Mouse (Mus musculus) heart, embryonic 13.5 days (tissue): ENCODE data around the gene Prm1. TPM values are rescaled to one million over a fixed set of nuclear protein-coding genes. Genes with fewer than 3 reads are reported as not detected.
"Not testable (repeated sequence)": the region's sequence is repeated elsewhere in the genome, so short reads cannot be mapped to it uniquely, and the experiment has no call there.

Experiments used
- ATAC-seq: fragments of 200-750 bp; cut with Nextera tagmentation; 2 replicates; pipeline ENCODE4 v1.8.0; 2017; ENCODE audit warnings: moderate TSS enrichment; ENCODE audit not compliant: insufficient number of reproducible peaks, low FRiP score, low TSS enrichment; ENCODE audit errors: extremely low read depth
- H3K27ac ChIP-seq: fragments of 300-500 bp; sonication (generic); replicated peaks from 2 replicates; pipeline ENCODE4 v1.5.1; 2015; ENCODE audit warnings: moderate library complexity, mild to moderate bottlenecking, inconsistent platforms
- H3K27me3 ChIP-seq: fragments of 300-500 bp; sonication (generic); replicated peaks from 2 replicates; pipeline ENCODE4 v1.6.1; 2015; ENCODE audit warnings: mild to moderate bottlenecking, inconsistent platforms
- H3K36me3 ChIP-seq: fragments of 300-500 bp; sonication (generic); 2 replicates; pipeline ENCODE4 v1.6.1; 2015; ENCODE audit warnings: mild to moderate bottlenecking, inconsistent platforms
- H3K4me1 ChIP-seq: fragments of 300-500 bp; sonication (generic); 2 replicates; pipeline ENCODE4 v1.6.1; 2015; ENCODE audit warnings: inconsistent platforms
- H3K4me2 ChIP-seq: fragments of 300-500 bp; sonication (generic); 2 replicates; pipeline ENCODE4 v1.6.1; 2015; ENCODE audit warnings: inconsistent platforms, mild to moderate bottlenecking, moderate library complexity
- H3K4me3 ChIP-seq: fragments of 300-500 bp; sonication (generic); 2 replicates; pipeline ENCODE4 v1.5.1; 2015; ENCODE audit warnings: moderate library complexity, mild to moderate bottlenecking, inconsistent platforms
- H3K9ac ChIP-seq: fragments of 300-500 bp; sonication (generic); 2 replicates; pipeline ENCODE4 v1.6.1; 2015; ENCODE audit warnings: inconsistent platforms, mild to moderate bottlenecking, moderate library complexity
- H3K9me3 ChIP-seq: fragments of 300-500 bp; sonication (generic); 2 replicates; pipeline ENCODE4 v1.6.1; 2016; ENCODE audit warnings: inconsistent platforms
- WGBS: fragments of 180-500 bp; shearing (Covaris S2); methylation state at CpG from one replicate; pipeline ENCODE4 v1.1.7; 2015; ENCODE audit warnings: mixed read lengths; 5-methylcytosine and 5-hydroxymethylcytosine counted together
- polyA plus RNA-seq: library from polyadenylated mRNA; unstranded; fragments of >200 nt; fragmentation: Nextera tagmentation; extraction: Ambion mirVana; gene quantifications from 2 replicates; pipeline ENCODE4 v1.2.1, GENCODE M21; 2015

Prm1 gene
- polyA plus RNA-seq, 1 experiment from 2014 or later, result 0.36 TPM

DNA sequence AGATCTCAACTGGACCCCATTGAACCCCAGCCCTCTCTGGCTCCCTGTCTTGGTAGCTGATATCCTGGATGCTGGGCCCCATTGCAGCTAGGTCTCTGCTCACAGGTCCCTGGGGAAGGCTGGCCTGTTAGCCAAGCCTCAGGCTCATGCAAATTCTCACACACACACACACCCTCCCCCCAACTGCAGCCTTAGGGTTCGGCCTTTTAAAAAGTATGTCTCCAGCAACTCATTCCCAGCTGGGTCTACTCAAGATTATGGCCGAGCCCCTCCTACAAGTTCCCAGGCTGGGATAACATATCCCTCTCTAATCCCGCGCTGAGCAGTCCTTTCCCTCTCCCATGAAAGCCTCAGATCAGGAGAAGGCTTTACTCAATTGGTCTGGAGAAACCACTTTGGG, 15.7 kb upstream of the Prm1 start:
- 50% methylated on average over 4 of the region's 4 CpGs for WGBS
- no peak overlapping the region for H3K4me3 ChIP-seq
- ATAC-seq, result no peak
- H3K27me3 ChIP-seq, result no peaks in the 10 kb centered on the region
- no peaks in the 10 kb centered on the region for H3K36me3 ChIP-seq
- no peaks in the 10 kb centered on the region for H3K9me3 ChIP-seq
- H3K4me2 ChIP-seq, result no peak overlapping the region
- H3K9ac ChIP-seq, result no peak overlapping the region
- H3K27ac ChIP-seq, result no peak overlapping the region
- H3K4me1 ChIP-seq, result peaks cover 28% of the 10 kb centered on the region

DNA sequence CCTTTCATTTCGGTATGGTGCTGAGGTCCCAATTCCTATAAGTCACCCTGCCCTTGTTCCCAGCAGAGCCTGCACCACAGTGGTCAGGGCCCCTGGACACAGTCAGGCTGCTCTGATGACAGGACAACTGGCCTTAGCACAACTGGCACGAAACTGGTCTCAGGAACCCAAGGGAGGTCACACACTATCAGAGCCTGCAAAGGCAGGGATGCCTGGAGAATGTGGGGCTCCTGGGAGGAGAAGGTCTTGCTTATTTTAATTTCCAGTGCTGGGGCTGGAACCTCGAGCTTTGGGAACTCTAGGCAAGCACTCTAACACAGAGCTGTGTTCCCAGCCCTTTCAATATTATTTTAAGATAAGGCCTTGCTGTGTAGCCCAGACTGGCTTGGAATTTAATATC, 14.3 kb upstream of the Prm1 start:
- no peak for ATAC-seq
- no peaks in the 10 kb centered on the region for H3K9me3 ChIP-seq
- no peak overlapping the region for H3K4me3 ChIP-seq
- no peak overlapping the region for H3K4me2 ChIP-seq
- WGBS, result 34% methylated on average over 3 of the region's 3 CpGs
- H3K4me1 ChIP-seq, result peaks cover 30% of the 10 kb centered on the region
- H3K36me3 ChIP-seq, result no peaks in the 10 kb centered on the region
- H3K9ac ChIP-seq, result no peak overlapping the region
- peak overlapping the region; percentile 43; the same call in 1 of the 2 replicates for H3K27ac ChIP-seq
- H3K27me3 ChIP-seq, result no peaks in the 10 kb centered on the region

DNA sequence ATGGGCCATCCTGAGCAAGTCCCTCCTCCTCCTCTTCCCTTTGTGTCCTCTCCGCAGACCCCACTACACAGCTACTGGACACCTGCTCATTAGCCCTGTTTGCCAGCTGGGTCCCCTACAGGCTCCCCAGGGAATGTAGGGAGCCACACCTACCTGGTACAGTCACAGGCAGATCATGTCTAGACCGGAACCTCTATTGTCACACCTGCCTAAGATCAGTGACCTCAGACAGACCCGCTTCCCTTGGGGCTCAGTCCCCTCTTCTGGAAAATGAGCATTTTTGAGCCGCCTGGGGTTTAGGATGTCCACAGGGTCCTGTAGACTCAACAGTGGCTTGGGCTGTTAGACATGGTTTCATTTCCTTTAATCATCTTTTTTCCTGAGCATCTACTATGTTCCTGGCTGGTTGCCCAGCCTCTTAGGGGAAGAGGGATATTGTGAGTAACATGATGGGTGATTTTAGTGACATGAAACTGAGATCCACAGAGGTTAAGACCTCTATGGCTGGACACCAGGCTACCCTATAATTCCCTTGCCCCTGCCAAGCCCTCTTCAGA, 13.0 kb upstream of the Prm1 start:
- no peak overlapping the region for H3K4me2 ChIP-seq
- no peaks in the 10 kb centered on the region for H3K9me3 ChIP-seq
- H3K4me3 ChIP-seq, result no peak overlapping the region
- H3K9ac ChIP-seq, result no peak overlapping the region
- peaks cover 38% of the 10 kb centered on the region for H3K4me1 ChIP-seq
- no peaks in the 10 kb centered on the region for H3K27me3 ChIP-seq
- 82% methylated on average over 4 of the region's 4 CpGs for WGBS
- H3K27ac ChIP-seq, result no peak overlapping the region
- no peak for ATAC-seq
- H3K36me3 ChIP-seq, result no peaks in the 10 kb centered on the region

DNA sequence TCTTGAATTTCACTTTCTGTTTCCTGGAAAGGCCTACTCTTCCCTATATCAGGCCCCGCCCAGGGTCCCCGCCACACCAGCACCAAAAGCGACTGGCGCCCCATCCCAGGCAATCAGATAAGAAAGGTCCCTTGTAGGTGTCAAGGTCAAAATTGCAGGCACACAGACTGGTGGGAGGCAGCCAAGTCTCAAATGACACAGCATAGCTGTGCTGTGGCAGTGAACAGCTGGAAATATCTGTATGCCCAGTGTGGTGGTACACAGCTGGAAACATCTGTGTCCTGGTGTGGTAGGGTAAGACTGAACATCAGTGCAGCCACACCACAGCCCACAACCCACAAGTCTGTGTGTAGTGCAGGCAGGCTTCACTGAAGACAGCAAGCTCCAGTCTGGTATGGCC, 9.2 kb upstream of the Prm1 start:
- no peak for ATAC-seq
- WGBS, result 38% methylated on average over 4 of the region's 4 CpGs
- no peak overlapping the region for H3K27ac ChIP-seq

DNA sequence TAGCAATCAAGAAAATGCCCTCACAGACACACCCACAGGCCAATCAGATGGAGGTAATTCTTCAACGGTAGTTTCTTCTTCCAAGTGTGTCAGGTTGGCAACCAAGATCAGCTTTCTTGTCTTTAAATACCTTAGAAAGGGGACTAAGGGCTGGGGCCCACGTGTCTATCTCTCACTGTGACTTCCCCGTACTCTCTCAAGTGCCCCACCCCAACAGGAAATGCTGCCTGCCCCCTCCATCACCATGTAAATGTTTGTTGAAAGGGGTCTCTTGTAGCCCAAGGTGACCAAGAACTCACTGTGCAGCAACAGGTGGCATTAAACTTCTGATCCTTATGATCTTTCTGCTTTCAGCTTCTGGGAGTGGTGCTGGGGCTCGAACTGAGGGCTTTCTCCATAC, 8.1 kb upstream of the Prm1 start:
- no peak overlapping the region for H3K4me2 ChIP-seq
- H3K27me3 ChIP-seq, result peaks cover 5% of the 10 kb centered on the region; the same call in 1 of the 2 replicates
- H3K9ac ChIP-seq, result no peak overlapping the region
- no peak overlapping the region for H3K4me3 ChIP-seq
- 75% methylated on average over 4 of the region's 4 CpGs for WGBS
- no peak overlapping the region for H3K27ac ChIP-seq
- ATAC-seq, result no peak
- H3K4me1 ChIP-seq, result peaks cover 30% of the 10 kb centered on the region
- H3K9me3 ChIP-seq, result no peaks in the 10 kb centered on the region
- H3K36me3 ChIP-seq, result no peaks in the 10 kb centered on the region

More for the DNA sequence above, 9.2 kb upstream of the Prm1 start:
- Histone ChIP-seq H3K4me1 (peaks cover 37% of the 10 kb centered on the region), H3K9me3 (no peaks in the 10 kb centered on the region), H3K27me3 (peaks cover 5% of the 10 kb centered on the region; the same call in 1 of the 2 replicates), H3K36me3 (no peaks in the 10 kb centered on the region), H3K9ac (no peak overlapping the region), H3K4me2 (no peak overlapping the region), H3K4me3 (no peak overlapping the region)

DNA sequence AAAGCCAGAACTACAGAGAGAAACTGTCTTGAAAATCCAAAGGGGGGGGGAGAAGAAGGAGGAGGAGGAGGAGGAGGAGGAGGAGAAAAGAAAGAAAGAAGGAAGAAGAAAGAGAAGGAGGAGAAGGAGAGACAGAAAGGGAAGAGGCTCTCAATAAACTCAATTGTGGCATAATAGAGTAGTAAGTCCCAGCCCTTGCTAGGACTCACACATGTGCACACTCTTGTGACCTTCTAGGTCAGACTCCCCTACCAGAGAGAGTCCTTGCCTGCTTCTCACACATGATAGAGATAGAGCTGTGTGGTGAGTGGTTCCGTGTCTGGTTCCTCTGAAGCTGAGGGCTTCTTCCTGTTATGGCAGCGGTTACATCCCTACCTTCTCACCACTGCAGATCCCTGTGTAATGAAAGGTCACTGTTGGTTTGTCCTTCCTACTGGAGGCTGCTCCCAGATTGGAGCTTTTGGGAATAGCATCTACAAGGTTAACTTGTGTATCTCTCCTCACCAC, 7.3 kb upstream of the Prm1 start, which contains the start of gene Gm11172:
TSS of gene Gm11172 (plus strand) at position 51 of the 507 bp plus-strand sequence.
- Histone ChIP-seq H3K4me2 (no peak within 1 kb of the TSS), H3K4me3 (no peak within 1 kb of the TSS), H3K36me3 (no peaks in the 10 kb centered on the region), H3K27ac (no peak within 1 kb of the TSS), H3K27me3 (peaks cover 5% of the 10 kb centered on the region; the same call in 1 of the 2 replicates), H3K4me1 (peaks cover 30% of the 10 kb centered on the region), H3K9ac (no peak within 1 kb of the TSS), H3K9me3 (no peaks in the 10 kb centered on the region)
- ATAC-seq, result no peak
- WGBS, result 67% methylated on average over 2 of the region's 2 CpGs

DNA sequence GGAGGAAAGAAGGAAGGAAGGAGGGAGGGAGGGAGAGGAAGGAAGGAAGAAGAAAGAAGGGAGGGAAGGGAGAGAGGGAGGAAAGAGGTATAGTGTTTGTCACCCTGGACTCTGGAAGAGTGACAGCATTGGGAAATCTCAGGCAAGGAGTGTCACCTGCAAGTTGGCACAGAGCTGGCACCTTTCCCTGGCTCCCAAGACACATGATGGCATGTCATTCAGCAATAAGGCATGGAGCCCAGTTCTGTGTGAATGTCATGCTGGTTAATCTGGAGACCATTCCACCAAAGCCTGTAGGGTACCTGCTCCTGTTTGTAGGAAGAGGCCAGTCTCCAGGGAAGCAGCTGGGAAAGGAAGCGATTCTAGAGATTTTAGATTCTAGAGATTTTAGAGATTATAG, 4.7 kb upstream of the Prm1 start:
- peaks cover 21% of the 10 kb centered on the region for H3K4me1 ChIP-seq
- WGBS, result 76% methylated on average over 1 of the region's 1 CpGs
- H3K27me3 ChIP-seq, result peaks cover 8% of the 10 kb centered on the region
- no peaks in the 10 kb centered on the region for H3K9me3 ChIP-seq
- H3K36me3 ChIP-seq, result no peaks in the 10 kb centered on the region
- H3K4me2 ChIP-seq, result no peak overlapping the region
- ATAC-seq, result no peak
- H3K27ac ChIP-seq, result no peak overlapping the region
- H3K9ac ChIP-seq, result no peak overlapping the region
- H3K4me3 ChIP-seq, result no peak overlapping the region

DNA sequence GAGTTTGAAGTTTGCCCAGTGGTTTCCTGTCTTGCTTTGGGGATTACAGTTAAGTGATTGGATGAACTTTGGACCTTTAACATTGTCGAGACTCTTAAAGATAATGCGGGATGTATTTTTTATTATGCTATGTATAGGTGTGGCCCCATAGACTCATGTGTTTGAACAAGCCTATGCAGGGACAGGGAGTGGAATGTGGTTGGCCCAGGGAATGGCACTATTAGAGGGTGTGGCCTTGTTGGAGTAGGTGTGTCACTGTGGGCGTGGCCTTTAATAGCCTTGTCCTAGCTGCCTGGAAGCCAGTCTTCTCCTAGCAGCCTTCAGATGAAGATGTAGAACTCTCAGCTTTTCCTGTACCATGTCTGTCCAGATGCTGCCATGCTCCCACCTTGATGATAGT, 3.2 kb downstream of the Prm1 start:
- not testable (repeated sequence) for H3K4me1 ChIP-seq, H3K4me3 ChIP-seq, H3K36me3 ChIP-seq, H3K9ac ChIP-seq, H3K27ac ChIP-seq, H3K9me3 ChIP-seq, ATAC-seq, H3K27me3 ChIP-seq, H3K4me2 ChIP-seq
- WGBS, result 80% methylated on average over 3 of the region's 3 CpGs

DNA sequence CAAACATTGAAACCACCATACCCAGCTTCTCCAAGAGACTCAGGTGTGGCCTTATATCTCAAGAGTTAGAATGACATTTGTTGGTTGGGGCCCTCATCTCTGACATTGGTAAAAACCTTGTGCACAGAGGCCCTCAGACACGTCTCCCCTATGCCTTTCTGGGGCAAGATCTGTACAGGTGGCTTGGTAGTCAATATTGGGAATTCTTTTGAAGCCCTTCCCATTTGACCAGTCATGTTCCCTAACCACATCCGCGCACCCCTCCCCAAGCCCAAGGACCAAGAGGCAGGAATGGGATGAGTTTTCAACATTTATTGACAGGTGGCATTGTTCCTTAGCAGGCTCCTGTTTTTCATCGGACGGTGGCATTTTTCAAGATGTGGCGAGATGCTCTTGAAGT, 9.6 kb downstream of the Prm1 start, which contains the start of gene Prm2:
TSS of gene Prm2 (minus strand) at position 101 of the 400 bp plus-strand sequence.
- Histone ChIP-seq H3K4me1 (no peaks in the 10 kb centered on the region), H3K4me2 (no peak within 1 kb of the TSS), H3K9me3 (no peaks in the 10 kb centered on the region), H3K4me3 (no peak within 1 kb of the TSS), H3K9ac (no peak within 1 kb of the TSS), H3K27ac (no peak within 1 kb of the TSS), H3K27me3 (peaks cover 51% of the 10 kb centered on the region), H3K36me3 (no peaks in the 10 kb centered on the region)
- WGBS, result 69% methylated on average over 6 of the region's 6 CpGs
- no peak for ATAC-seq

DNA sequence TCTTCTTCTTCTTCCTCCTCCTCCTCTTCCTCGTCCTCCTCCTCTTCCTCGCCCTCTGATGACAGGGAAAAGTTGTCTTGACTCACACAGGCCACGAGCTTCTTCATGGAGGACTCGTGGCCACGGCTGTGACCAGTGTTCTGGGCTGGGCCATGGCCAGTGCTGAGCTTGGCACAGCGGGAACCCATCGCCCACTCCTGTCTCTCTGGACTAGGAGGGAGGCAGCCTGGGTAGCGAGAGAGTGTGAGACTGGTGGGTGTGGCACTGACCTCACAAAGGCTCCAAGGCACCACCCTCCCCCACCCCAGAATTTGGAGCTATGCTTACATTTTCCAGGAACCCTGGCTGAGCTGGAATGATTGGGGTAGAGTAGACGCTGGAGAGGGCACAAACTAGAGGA, 14.9 kb downstream of the Prm1 start, which contains the start of gene Prm3:
TSS of gene Prm3 (minus strand) at position 213 of the 400 bp plus-strand sequence.
- no peak for ATAC-seq
- Histone ChIP-seq H3K27me3 (peaks cover 38% of the 10 kb centered on the region), H3K4me3 (no peak within 1 kb of the TSS), H3K36me3 (no peaks in the 10 kb centered on the region), H3K27ac (no peak within 1 kb of the TSS), H3K9ac (no peak within 1 kb of the TSS), H3K9me3 (no peaks in the 10 kb centered on the region), H3K4me1 (peaks cover 19% of the 10 kb centered on the region), H3K4me2 (no peak within 1 kb of the TSS)
- 64% methylated on average over 9 of the region's 9 CpGs for WGBS

DNA sequence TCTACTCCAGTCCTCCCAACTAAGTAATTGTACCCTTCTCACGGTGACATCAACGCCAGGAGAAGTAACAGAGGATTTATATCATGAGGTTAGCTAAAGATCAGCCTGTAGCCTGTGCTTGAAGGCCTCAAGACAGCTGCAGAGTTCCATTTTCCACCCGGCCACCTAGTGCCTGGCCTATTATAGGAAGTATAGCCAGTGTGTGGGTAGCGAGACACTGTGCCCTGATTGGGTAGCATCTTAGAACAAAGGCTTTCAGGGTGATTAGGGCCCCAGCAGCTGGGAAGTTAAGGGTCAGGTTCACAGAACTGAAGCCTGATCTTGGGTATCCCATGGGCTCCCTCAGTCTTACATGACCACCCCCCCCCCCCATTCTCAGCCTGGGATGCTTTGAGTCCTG, 16.8 kb downstream of the Prm1 start:
- Histone ChIP-seq H3K9ac (no peak overlapping the region), H3K27ac (no peak overlapping the region), H3K9me3 (no peaks in the 10 kb centered on the region), H3K27me3 (peaks cover 23% of the 10 kb centered on the region; the same call in 1 of the 2 replicates), H3K4me2 (no peak overlapping the region), H3K36me3 (no peaks in the 10 kb centered on the region), H3K4me3 (no peak overlapping the region), H3K4me1 (peaks cover 23% of the 10 kb centered on the region)
- WGBS, result 75% methylated on average over 4 of the region's 4 CpGs
- no peak for ATAC-seq

DNA sequence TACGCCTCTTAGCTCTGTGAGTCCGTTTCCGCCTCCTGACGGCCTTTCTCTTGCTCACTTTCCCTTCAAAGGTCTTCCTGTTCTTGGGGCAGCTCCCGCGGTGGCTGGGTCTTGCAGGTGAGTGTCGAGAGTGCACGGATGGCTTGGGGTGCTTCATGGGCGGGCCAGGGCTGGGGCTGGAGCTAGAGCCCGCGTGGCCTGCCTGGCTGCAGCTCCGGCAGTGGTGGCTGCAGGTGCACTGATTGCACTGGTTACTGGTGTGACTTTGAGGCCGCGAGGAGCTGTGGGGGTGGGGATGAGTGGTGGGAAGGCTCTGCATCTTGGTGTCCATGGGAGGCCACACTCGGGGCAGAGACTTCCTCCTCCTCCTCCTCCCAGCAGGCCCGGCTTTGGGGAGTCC, 17.4 kb downstream of the Prm1 start, which contains the start of gene Tnp2:
TSS of gene Tnp2 (minus strand) at position 390 of the 400 bp plus-strand sequence.
- no peak within 1 kb of the TSS for H3K27ac ChIP-seq
- H3K4me1 ChIP-seq, result peaks cover 29% of the 10 kb centered on the region
- no peak within 1 kb of the TSS for H3K4me3 ChIP-seq
- no peak within 1 kb of the TSS for H3K9ac ChIP-seq
- H3K4me2 ChIP-seq, result no peak within 1 kb of the TSS
- no peak for ATAC-seq
- no peaks in the 10 kb centered on the region for H3K36me3 ChIP-seq
- H3K9me3 ChIP-seq, result no peaks in the 10 kb centered on the region
- WGBS, result 48% methylated on average over 16 of the region's 16 CpGs
- peaks cover 20% of the 10 kb centered on the region; the same call in 1 of the 2 replicates for H3K27me3 ChIP-seq
